Mouse (Mus musculus): ENCODE measurements around the gene Selenbp1. TPM values are rescaled to one million over a fixed set of nuclear protein-coding genes. Genes with fewer than 3 reads are reported as not detected.
"Not testable (repeated sequence)": the region's sequence is repeated elsewhere in the genome, so short reads cannot be mapped to it uniquely, and the experiment has no call there.

Gene Selenbp1
- polyA plus RNA-seq, 1 experiment: 14.5 TPM

GRCm38 (mm10) chr3:94931427-94932082 is 1.3 kb upstream of the Selenbp1 start:
- not testable (repeated sequence) for DNase-seq (ENCODE audit: extremely low spot score in 1 of 2, low spot score in 1 of 2)

GRCm38 (mm10) chr3:94932279-94932678 is 577 bp upstream of the Selenbp1 start:
- not testable (repeated sequence) for DNase-seq (ENCODE audit: extremely low spot score in 1 of 2, low spot score in 1 of 2)

- DNase-seq (ENCODE audit: extremely low spot score in 1 of 2, low spot score in 1 of 2): not testable (repeated sequence)
Observed at GRCm38 (mm10) chr3:94933604-94934003, 748 bp downstream of the Selenbp1 start.

GRCm38 (mm10) chr3:94934564-94934963 is 1.7 kb downstream of the Selenbp1 start:
- DNase-seq (ENCODE audit: extremely low spot score in 1 of 2, low spot score in 1 of 2): not testable (repeated sequence)

GRCm38 (mm10) chr3:94935332-94935731 is 2.5 kb downstream of the Selenbp1 start:
- DNase-seq (ENCODE audit: extremely low spot score in 1 of 2, low spot score in 1 of 2): not testable (repeated sequence)

- DNase-seq (ENCODE audit: extremely low spot score in 1 of 2, low spot score in 1 of 2): not testable (repeated sequence)
Observed at GRCm38 (mm10) chr3:94936147-94936546, 3.3 kb downstream of the Selenbp1 start.

- not testable (repeated sequence) for DNase-seq (ENCODE audit: extremely low spot score in 1 of 2, low spot score in 1 of 2)
Observed at GRCm38 (mm10) chr3:94937194-94937593, 4.3 kb downstream of the Selenbp1 start.

GRCm38 (mm10) chr3:94940033-94940432 is 7.2 kb downstream of the Selenbp1 start:
- DNase-seq (ENCODE audit: extremely low spot score in 1 of 2, low spot score in 1 of 2): not testable (repeated sequence)

- not testable (repeated sequence) for DNase-seq (ENCODE audit: extremely low spot score in 1 of 2, low spot score in 1 of 2)
Observed at GRCm38 (mm10) chr3:94942211-94942967, 9.5 kb downstream of the Selenbp1 start.

- DNase-seq (ENCODE audit: extremely low spot score in 1 of 2, low spot score in 1 of 2): not testable (repeated sequence)
Observed at GRCm38 (mm10) chr3:94943706-94944105, 10.8 kb downstream of the Selenbp1 start.

GRCm38 (mm10) chr3:94948066-94948614 is 15.3 kb downstream of the Selenbp1 start:
- peak in 1 of 2 experiments; percentile 24 for DNase-seq (ENCODE audit: extremely low spot score in 1 of 2, low spot score in 1 of 2)

GRCm38 (mm10) chr3:94949645-94950044 is 16.8 kb downstream of the Selenbp1 start:
- no peak for DNase-seq (ENCODE audit: extremely low spot score in 1 of 2, low spot score in 1 of 2)

GRCm38 (mm10) chr3:94952806-94953205 is 19.9 kb downstream of the Selenbp1 start:
- DNase-seq (ENCODE audit: extremely low spot score in 1 of 2, low spot score in 1 of 2): peak in 1 of 2 experiments; percentile 28

GRCm38 (mm10) chr3:94953384-94953763 is 20.5 kb downstream of the Selenbp1 start:
- no peak for DNase-seq (ENCODE audit: extremely low spot score in 1 of 2, low spot score in 1 of 2)

- peak; percentile 96 to 97 for DNase-seq (ENCODE audit: extremely low spot score in 1 of 2, low spot score in 1 of 2)
Observed at GRCm38 (mm10) chr3:94953764-94954616, 21.1 kb downstream of the Selenbp1 start, which contains the start of gene Rfx5. TSS of gene Rfx5 (plus strand) at chr3:94954075.

GRCm38 (mm10) chr3:94958295-94958694 is 25.4 kb downstream of the Selenbp1 start:
- DNase-seq (ENCODE audit: extremely low spot score in 1 of 2, low spot score in 1 of 2): no peak

- no peak for DNase-seq (ENCODE audit: extremely low spot score in 1 of 2, low spot score in 1 of 2)
Observed at GRCm38 (mm10) chr3:94959871-94960270, 27.0 kb downstream of the Selenbp1 start.

- DNase-seq (ENCODE audit: extremely low spot score in 1 of 2, low spot score in 1 of 2): no peak
Observed at GRCm38 (mm10) chr3:94960322-94960721, 27.5 kb downstream of the Selenbp1 start.

- no peak for DNase-seq (ENCODE audit: extremely low spot score in 1 of 2, low spot score in 1 of 2)
Observed at GRCm38 (mm10) chr3:94964989-94965388, 32.1 kb downstream of the Selenbp1 start.

- no peak for DNase-seq (ENCODE audit: extremely low spot score in 1 of 2, low spot score in 1 of 2)
Observed at GRCm38 (mm10) chr3:94965878-94966277, 33.0 kb downstream of the Selenbp1 start.

All from frontal cortex, adult 2 months (tissue).